Mouse (Mus musculus) stomach, embryonic 15.5 days (tissue): Measurements from ENCODE around the gene Pirt. TPM values are rescaled to one million over a fixed set of nuclear protein-coding genes. Genes with fewer than 3 reads are reported as not detected.

Experiments
- ATAC-seq: fragments of 200-750 bp; cut with Nextera tagmentation; 2 replicates; pipeline ENCODE4 v1.8.0; 2017; ENCODE audit warnings: low read depth, moderate number of reproducible peaks, moderate TSS enrichment; ENCODE audit not compliant: insufficient read depth, low FRiP score
- H3K27ac ChIP-seq: fragments of 300-500 bp; sonication (generic); 2 replicates; pipeline ENCODE4 v1.5.1; 2015; ENCODE audit warnings: mild to moderate bottlenecking, inconsistent platforms
- H3K27me3 ChIP-seq: fragments of 300-500 bp; sonication (generic); replicated peaks from 2 replicates; pipeline ENCODE4 v1.6.1; 2015; ENCODE audit warnings: inconsistent platforms
- H3K36me3 ChIP-seq: fragments of 300-500 bp; sonication (generic); 2 replicates; pipeline ENCODE4 v1.6.1; 2015; ENCODE audit warnings: inconsistent platforms
- H3K4me1 ChIP-seq: fragments of 300-500 bp; sonication (generic); 2 replicates; pipeline ENCODE4 v1.6.1; 2015; ENCODE audit warnings: inconsistent platforms
- H3K4me2 ChIP-seq: fragments of 300-500 bp; sonication (generic); 2 replicates; pipeline ENCODE4 v1.6.1; 2015; ENCODE audit warnings: mild to moderate bottlenecking, inconsistent platforms
- H3K4me3 ChIP-seq: fragments of 300-500 bp; sonication (generic); replicated peaks from 2 replicates; pipeline ENCODE4 v1.5.1; 2015; ENCODE audit warnings: inconsistent platforms
- H3K9ac ChIP-seq: fragments of 300-500 bp; sonication (generic); 2 replicates; pipeline ENCODE4 v1.6.1; 2015; ENCODE audit warnings: inconsistent platforms
- H3K9me3 ChIP-seq: fragments of 300-500 bp; sonication (generic); 2 replicates; pipeline ENCODE4 v1.6.1; 2016; ENCODE audit warnings: inconsistent platforms
- WGBS: fragments of 180-500 bp; shearing (Covaris S2); methylation state at CpG from one replicate; pipeline ENCODE4 v1.1.7; 2015; 5-methylcytosine and 5-hydroxymethylcytosine counted together
- polyA plus RNA-seq: library from polyadenylated mRNA; unstranded; fragments of >200 nt; fragmentation: Nextera tagmentation; extraction: Ambion mirVana; gene quantifications from 2 replicates; pipeline ENCODE4 v1.2.1, GENCODE M21; 2015

The Pirt gene
- 4.9 and 5.6 TPM in 2 replicates for polyA plus RNA-seq

DNA sequence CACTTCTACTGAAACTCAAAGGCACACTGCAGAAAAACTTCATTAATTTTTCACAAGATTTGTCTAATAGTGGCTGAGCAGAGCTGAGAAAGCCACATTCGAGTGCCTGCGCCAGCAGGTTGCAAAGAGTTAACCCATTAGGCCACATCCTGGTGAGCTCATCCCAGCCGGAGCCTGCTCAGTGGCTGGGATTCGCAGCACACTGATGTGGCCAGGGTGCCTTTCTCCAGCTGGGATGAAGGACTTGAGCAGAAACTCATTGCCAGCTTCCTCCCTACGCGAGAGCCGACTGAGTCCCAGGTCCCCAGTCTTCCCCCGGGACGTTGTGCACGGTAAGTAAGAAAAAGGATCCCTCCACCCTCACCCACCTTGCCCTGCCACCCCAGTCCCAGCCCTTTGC lies at the start of gene Pirt:
Gene Pirt, plus strand, starts transcription at position 171 of the 400 bp plus-strand sequence.
- no peak within 1 kb of the TSS for H3K9ac ChIP-seq
- peak within 1 kb of the TSS; percentile 30; the same call in 1 of the 2 replicates for H3K4me2 ChIP-seq
- H3K4me3 ChIP-seq, result no peak within 1 kb of the TSS
- no peak for ATAC-seq
- WGBS, result 40% methylated on average over 10 of the region's 10 CpGs
- H3K27me3 ChIP-seq, result no peaks in the 10 kb centered on the region; the same call in 1 of the 2 replicates
- H3K4me1 ChIP-seq, result peaks cover 10% of the 10 kb centered on the region; the same call in 1 of the 2 replicates
- no peaks in the 10 kb centered on the region for H3K9me3 ChIP-seq
- no peaks in the 10 kb centered on the region for H3K36me3 ChIP-seq
- peak within 1 kb of the TSS; percentile 16; the same call in 1 of the 2 replicates for H3K27ac ChIP-seq

DNA sequence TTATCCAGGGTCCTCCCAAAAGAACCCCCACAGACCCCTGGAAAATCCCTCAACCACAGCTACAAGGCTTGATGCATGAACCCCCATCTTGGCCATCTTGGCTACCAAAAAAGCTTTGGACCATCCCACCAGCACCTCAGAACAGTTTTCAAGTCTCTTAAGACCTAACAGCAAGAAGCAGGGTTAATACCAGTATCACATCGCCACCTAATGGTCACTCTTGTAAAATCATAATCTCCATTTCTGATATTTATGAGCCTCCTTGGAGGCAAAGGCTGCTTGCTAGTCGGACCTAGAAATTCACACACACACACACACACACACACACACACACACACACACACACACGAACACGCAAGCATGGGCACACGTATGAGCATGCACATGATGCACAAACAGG lies 40.1 kb upstream of the Pirt start:
- Histone ChIP-seq H3K4me3 (no peak overlapping the region), H3K9me3 (no peaks in the 10 kb centered on the region)
- WGBS, result 5% methylated on average over 5 of the region's 5 CpGs

DNA sequence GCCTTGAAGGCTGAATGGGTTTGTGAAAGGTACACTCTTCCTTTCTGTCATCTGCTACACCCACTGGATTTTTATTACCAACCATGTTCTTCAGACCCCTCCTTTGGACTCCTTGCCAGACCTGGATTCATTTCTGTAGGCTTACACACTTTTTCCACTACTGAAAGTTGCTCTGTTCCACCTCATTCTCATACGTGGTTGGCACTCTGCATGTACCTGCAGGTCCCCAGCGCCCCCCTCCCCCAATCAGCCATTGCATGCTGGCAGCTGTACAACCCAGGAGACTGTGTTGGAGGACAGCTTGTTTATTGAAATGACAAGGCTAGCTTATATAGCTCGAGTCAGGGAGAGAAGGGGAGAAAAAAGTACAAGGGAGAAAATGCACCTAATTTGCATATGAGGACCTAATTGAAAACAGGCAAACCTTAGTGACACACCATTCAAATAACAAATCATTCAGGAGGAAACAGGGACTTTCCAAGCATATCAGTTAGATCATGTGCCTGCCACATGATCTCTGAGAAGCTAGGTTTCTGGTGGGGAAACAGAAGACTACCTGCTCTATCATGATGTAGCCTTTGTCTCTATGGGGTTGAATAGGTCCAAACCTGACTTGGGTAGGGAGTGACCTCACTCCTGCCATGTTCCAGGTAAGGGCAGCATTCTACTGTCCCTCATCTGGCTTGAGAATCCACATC lies 38.9 kb upstream of the Pirt start:
- Histone ChIP-seq H3K9ac (no peak overlapping the region), H3K4me2 (no peak overlapping the region), H3K36me3 (no peaks in the 10 kb centered on the region), H3K9me3 (no peaks in the 10 kb centered on the region), H3K27ac (no peak overlapping the region), H3K27me3 (no peaks in the 10 kb centered on the region), H3K4me3 (no peak overlapping the region), H3K4me1 (no peaks in the 10 kb centered on the region)
- 53% methylated on average over 3 of the region's 3 CpGs for WGBS
- ATAC-seq, result no peak

More for the DNA sequence above, 40.1 kb upstream of the Pirt start:
- Histone ChIP-seq H3K9ac (no peak overlapping the region), H3K27ac (no peak overlapping the region), H3K27me3 (no peaks in the 10 kb centered on the region), H3K36me3 (no peaks in the 10 kb centered on the region), H3K4me1 (no peaks in the 10 kb centered on the region), H3K4me2 (no peak overlapping the region)
- no peak for ATAC-seq

DNA sequence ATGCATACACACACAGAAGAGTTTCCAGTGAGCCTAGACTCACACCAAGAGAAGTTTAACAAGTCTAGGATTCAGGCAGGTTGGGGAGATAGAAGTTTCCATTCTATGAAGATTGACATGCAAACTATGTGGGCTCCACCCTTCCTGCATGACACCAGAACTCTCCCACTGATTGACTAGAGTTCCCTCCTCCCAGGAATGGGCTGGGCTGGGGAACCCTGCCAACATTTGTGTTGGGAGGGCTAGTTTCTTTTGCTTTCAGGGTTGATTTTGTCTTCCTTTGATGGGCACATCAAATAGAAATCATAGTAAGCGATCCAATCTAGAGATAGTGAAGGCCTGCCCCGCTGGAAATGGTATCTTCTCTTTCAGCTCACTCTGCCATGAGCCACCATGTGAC lies 30.5 kb upstream of the Pirt start:
- 70% methylated on average over 2 of the region's 2 CpGs for WGBS
- Histone ChIP-seq H3K4me3 (no peak overlapping the region), H3K9me3 (no peaks in the 10 kb centered on the region), H3K36me3 (no peaks in the 10 kb centered on the region), H3K9ac (no peak overlapping the region), H3K27ac (no peak overlapping the region), H3K4me2 (no peak overlapping the region), H3K27me3 (no peaks in the 10 kb centered on the region), H3K4me1 (no peaks in the 10 kb centered on the region)
- no peak for ATAC-seq

DNA sequence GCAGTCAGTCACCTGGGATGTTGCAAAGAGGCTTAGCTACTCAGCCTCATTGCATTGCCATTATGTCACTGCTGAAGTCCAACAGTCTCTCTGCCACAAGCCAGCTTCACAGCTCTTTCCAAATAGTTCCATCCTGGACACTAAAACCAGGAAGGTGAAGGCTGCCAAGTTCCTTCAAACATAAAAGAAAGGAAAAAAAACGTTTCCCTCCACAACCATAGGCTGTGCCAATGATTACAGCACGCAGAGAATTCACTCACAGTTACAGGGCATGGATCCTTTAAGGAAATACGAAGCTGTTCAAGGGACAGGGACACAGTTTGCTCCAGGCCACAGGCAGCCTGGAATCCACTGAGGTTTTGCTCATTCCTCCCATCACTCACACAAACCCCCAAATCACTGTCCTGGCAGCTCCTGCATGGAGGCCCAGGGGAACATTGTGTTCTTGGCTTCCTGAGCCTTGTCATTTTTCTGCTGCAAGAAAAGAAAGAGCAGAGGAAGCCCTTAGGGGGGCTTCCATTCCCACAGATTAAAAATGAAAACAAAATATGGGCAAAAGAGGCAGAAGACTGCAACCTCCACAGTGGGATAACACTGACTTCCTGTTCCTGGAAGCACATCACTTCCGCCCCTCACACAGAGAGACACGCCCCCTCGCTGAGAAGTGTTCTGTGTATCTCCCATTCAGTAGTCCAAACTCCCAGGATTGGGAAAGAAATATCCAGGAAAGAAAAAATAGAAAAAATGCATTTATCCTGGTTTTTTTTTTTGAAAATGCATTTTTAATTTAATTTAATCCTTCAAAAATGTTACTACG lies 29.3 kb upstream of the Pirt start:
- no peak for ATAC-seq
- H3K4me2 ChIP-seq, result no peak overlapping the region
- no peak overlapping the region for H3K9ac ChIP-seq
- H3K36me3 ChIP-seq, result no peaks in the 10 kb centered on the region
- WGBS, result 69% methylated on average over 7 of the region's 7 CpGs
- H3K4me3 ChIP-seq, result no peak overlapping the region
- no peaks in the 10 kb centered on the region for H3K4me1 ChIP-seq
- no peaks in the 10 kb centered on the region for H3K27me3 ChIP-seq
- no peaks in the 10 kb centered on the region for H3K9me3 ChIP-seq
- H3K27ac ChIP-seq, result no peak overlapping the region

DNA sequence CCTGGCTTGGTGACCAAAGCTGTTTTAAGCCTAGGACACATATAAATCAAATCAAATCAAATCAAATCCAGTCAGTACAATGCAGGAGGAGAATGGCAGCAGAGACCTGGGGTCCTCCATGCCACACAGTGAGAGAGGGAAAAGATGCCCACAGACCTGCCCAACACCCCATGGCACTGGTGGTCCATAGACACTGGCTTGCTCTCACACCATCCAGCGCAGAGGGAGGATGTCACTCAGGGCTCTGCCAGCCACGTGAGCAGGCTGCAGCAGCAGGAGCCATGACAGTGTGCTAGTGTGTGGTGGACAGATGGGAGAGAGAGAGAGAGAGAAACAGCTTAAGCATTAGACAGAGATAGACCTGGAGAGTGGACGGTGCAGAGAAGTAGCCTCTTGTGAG lies 19.2 kb upstream of the Pirt start:
- Histone ChIP-seq H3K27ac (no peak overlapping the region), H3K27me3 (no peaks in the 10 kb centered on the region), H3K4me2 (no peak overlapping the region), H3K36me3 (no peaks in the 10 kb centered on the region), H3K9ac (no peak overlapping the region), H3K9me3 (no peaks in the 10 kb centered on the region), H3K4me1 (no peaks in the 10 kb centered on the region), H3K4me3 (no peak overlapping the region)
- ATAC-seq, result no peak
- 77% methylated on average over 3 of the region's 3 CpGs for WGBS

DNA sequence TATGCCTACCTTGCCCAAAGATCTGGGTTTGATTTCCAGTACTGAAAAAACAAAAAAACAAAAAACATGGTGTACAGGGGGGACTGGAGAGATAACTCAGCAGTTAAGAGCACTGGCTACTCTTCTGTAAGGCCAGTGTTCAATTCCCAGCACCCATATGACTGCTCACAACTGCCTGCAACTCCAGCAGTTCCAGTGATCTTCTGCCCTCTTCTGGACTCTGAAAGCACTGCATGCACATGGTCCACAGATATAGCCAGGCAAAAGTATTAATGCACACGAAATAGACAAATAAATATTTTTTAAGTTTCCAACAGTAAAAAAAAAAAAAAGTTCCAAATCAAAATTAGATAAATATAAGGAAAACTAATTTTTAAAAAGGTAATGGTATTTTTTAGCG lies 13.0 kb upstream of the Pirt start:
- H3K9me3 ChIP-seq, result no peaks in the 10 kb centered on the region
- no peaks in the 10 kb centered on the region for H3K36me3 ChIP-seq
- H3K27ac ChIP-seq, result no peak overlapping the region
- H3K4me1 ChIP-seq, result no peaks in the 10 kb centered on the region
- WGBS, result 88% methylated on average over 2 of the region's 2 CpGs
- no peak overlapping the region for H3K9ac ChIP-seq
- no peaks in the 10 kb centered on the region for H3K27me3 ChIP-seq
- ATAC-seq, result no peak
- H3K4me3 ChIP-seq, result no peak overlapping the region
- no peak overlapping the region for H3K4me2 ChIP-seq

DNA sequence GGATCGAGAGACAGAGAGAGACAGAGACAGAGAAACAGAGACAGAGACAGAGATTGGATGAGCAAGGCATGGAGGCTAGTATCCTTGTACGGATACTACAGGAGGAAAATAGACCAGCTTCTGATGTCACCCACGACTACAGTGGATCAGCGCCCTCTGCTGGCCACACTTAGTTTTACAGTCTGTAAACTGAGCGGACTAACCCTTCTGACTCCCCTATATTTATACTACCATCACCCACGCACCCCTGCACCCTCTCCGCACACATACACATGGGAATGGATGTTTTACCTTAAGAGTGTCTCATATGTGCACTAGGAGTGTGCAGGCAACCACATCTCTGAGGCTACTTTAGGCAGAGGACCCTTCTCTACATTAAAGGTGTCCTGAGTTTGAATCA lies 12.4 kb upstream of the Pirt start:
- no peaks in the 10 kb centered on the region for H3K4me1 ChIP-seq
- H3K36me3 ChIP-seq, result no peaks in the 10 kb centered on the region
- ATAC-seq, result no peak
- H3K4me3 ChIP-seq, result no peak overlapping the region
- no peak overlapping the region for H3K27ac ChIP-seq
- H3K27me3 ChIP-seq, result no peaks in the 10 kb centered on the region
- H3K9ac ChIP-seq, result no peak overlapping the region
- no peak overlapping the region for H3K4me2 ChIP-seq
- WGBS, result 18% methylated on average over 7 of the region's 7 CpGs
- H3K9me3 ChIP-seq, result no peaks in the 10 kb centered on the region

DNA sequence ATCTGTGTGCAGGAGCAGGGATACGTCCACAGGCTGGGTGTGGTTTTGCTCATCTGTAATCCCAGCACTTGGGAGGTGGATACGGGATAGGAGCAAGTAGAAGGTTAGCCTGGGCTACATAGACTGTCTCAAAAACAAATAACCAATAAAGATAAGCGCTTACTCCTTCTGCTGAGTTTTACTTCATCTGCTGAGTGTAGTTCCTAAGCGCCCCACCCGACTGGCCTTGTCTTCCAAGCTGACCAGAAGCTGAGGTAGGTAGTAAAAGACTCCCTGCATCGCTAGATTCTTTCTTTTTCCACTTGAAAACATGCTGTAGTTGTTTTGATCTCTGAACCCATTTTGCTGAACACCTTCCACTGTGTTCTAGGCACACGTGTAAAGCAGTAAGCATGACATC lies 9.0 kb upstream of the Pirt start:
- Histone ChIP-seq H3K4me3 (no peak overlapping the region), H3K36me3 (no peaks in the 10 kb centered on the region), H3K27ac (no peak overlapping the region), H3K9ac (no peak overlapping the region), H3K4me2 (no peak overlapping the region), H3K27me3 (no peaks in the 10 kb centered on the region), H3K9me3 (no peaks in the 10 kb centered on the region), H3K4me1 (no peaks in the 10 kb centered on the region; the same call in 1 of the 2 replicates)
- 78% methylated on average over 7 of the region's 7 CpGs for WGBS
- ATAC-seq, result no peak

DNA sequence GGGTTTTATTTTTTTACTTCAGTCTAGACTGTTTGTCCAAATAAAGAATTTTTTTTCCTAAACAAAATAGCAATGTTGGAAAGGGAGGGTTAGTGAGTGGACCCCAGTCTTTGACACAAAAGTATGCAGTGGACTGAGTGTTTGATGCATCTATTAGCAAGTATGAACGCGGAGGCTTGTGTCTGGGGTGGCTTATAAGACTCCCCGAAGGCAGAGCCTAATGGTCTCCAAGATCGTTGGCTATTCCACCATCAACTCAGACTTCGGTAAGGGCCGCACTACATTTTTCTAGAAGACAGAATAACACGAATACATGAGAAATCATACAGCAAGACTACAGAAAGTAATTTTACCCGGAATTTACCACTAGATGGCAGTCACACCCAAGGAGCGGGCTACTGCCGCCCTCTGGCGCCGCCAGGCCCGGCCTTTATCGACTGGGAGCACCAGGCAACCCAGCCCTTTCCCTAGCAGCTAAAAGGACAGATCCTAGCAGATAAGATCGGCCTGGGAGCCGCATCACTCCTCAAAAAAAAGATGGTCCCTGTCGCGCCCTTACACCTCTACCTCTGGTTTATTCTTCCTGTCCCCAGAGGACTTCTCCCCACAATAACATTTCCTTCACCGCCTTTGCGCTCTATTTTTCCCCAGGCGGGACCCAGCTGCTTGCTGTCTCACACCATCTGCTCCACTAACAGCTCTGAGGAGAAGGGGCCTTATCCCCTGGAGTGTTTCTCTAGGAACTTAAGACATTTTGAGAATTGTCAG lies 6.0 kb upstream of the Pirt start:
- Histone ChIP-seq H3K4me1 (no peaks in the 10 kb centered on the region; the same call in 1 of the 2 replicates), H3K9ac (peak overlapping the region; percentile 10; the same call in 1 of the 2 replicates), H3K36me3 (no peaks in the 10 kb centered on the region), H3K9me3 (no peaks in the 10 kb centered on the region), H3K27ac (no peak overlapping the region), H3K27me3 (no peaks in the 10 kb centered on the region), H3K4me2 (peak overlapping the region; percentile 43), H3K4me3 (0 out of 2 replicates have a peak overlapping the region, but pooled peaks have one; percentile 6)
- 13% methylated on average over 21 of the region's 21 CpGs for WGBS
- ATAC-seq, result peak; percentile 71

DNA sequence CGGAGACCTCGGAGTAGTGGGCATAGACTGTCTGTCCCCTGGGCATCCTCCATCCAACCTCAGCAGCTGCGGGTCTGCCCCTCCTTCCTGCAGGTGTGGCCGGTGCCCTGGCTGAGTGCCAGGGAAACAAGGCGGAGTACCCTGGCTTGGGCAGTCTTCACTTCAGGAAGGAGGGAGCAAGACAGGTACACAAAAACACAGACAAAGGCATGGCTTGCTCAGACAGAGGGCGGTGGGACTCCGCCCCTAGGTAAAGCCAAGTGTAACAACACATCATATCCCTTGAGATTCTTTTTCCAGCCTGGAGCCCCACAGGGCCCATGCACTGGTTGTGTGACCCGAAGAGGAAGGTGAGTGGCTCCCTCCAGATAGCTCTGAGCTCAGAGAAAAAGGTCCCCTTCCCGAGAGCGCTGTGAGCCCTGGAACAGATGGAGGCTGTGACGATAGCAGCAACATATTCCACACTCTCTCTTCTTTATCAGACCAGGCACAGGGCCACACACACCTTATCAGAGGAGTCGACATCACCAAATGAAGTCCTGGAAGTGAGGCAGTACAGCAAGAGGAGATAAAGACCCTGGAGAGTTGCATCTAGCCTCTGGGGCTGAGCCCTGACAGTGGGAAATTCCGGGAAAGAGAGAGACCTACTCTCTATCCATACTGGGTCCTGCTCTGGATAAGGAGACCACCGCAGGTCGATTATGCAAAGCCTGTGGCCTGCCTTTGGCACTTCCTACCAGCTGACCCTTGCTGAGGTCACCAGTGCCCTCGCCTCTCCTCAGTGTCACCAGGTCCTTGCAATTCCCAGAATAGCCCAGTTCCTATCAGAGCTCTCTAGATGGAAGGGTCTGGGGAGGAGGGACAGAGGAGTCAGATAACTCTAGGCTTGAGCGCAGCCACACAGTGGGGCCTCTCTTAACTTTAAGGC lies 1.0 kb downstream of the Pirt start:
- 48% methylated on average over 17 of the region's 17 CpGs for WGBS
- ATAC-seq, result peak; percentile 85
- no peaks in the 10 kb centered on the region for H3K36me3 ChIP-seq
- H3K27me3 ChIP-seq, result no peaks in the 10 kb centered on the region; the same call in 1 of the 2 replicates
- H3K9me3 ChIP-seq, result no peaks in the 10 kb centered on the region
- peak overlapping the region; percentile 30; the same call in 1 of the 2 replicates for H3K4me2 ChIP-seq
- peaks cover 10% of the 10 kb centered on the region; the same call in 1 of the 2 replicates for H3K4me1 ChIP-seq
- peak overlapping the region; percentile 16; the same call in 1 of the 2 replicates for H3K27ac ChIP-seq
- no peak overlapping the region for H3K4me3 ChIP-seq
- no peak overlapping the region for H3K9ac ChIP-seq
